In genomic region chr17:86274350-86274744, GRCm38 (mm10) we compare ENCODE assay signal across 23 mouse cellular contexts.
"Had no signal": no experiment of that assay in that cellular context is flagged by ENCODE, and none has a peak within 500 bp of the region (broad histone marks: within the 10 kb centered on the region; RNA-seq: fewer than 3 reads in every experiment).

No protein-coding gene starts in this region.

- DNase-seq: gastrocnemius, postnatal 14 days; gastrocnemius, postnatal 36 days; heart, adult 11 months; heart, postnatal 36 days; kidney, adult 11 months; kidney, adult 2 months; kidney, adult 9 months; kidney, postnatal 10 days; kidney, postnatal 36 days; layer of hippocampus, adult 9-11 months; layer of hippocampus, postnatal 36 days; left cerebral cortex, postnatal 4 days; liver; liver, embryonic 13.5 days had no signal

- H3K27me3 ChIP-seq: heart, embryonic 13.5 days; heart, embryonic 15.5 days; hindbrain, embryonic 13.5 days; hindbrain, embryonic 15.5 days; kidney, embryonic 15.5 days; limb, embryonic 12.5 days; liver, embryonic 13.5 days; liver, embryonic 15.5 days had no signal

- H3K36me3 ChIP-seq: heart, embryonic 13.5 days; heart, embryonic 15.5 days; hindbrain, embryonic 13.5 days; hindbrain, embryonic 15.5 days; kidney, embryonic 15.5 days; limb, embryonic 12.5 days; liver, embryonic 13.5 days; liver, embryonic 15.5 days had no signal

- H3K27ac ChIP-seq: heart, embryonic 13.5 days; heart, embryonic 15.5 days; hindbrain, embryonic 13.5 days; hindbrain, embryonic 15.5 days; hindbrain, postnatal 0 days; kidney, embryonic 15.5 days; limb, embryonic 12.5 days; liver, embryonic 13.5 days; liver, embryonic 15.5 days had no signal

- H3K9me3 ChIP-seq: heart, embryonic 13.5 days; heart, embryonic 15.5 days; hindbrain, embryonic 13.5 days; hindbrain, embryonic 15.5 days; kidney, embryonic 15.5 days; limb, embryonic 12.5 days; liver, embryonic 13.5 days; liver, embryonic 15.5 days had no signal

- H3K4me3 ChIP-seq: heart, adult 2 months; heart, embryonic 13.5 days; heart, embryonic 15.5 days; hindbrain, embryonic 13.5 days; hindbrain, embryonic 15.5 days; kidney, embryonic 15.5 days; limb, embryonic 12.5 days; liver, embryonic 13.5 days; liver, embryonic 15.5 days had no signal
